Mouse (Mus musculus) cortical plate, adult 2 months (tissue): ENCODE measurements around the gene Osbp2.

Experiments
- CTCF ChIP-seq: fragments of 200-500 bp; IDR thresholded peaks from 2 replicates; pipeline ENCODE4 v1.5.1; 2011; ENCODE audit warnings: mild to moderate bottlenecking, control low read depth, low read length; ENCODE audit not compliant: insufficient read depth; ENCODE audit errors: extremely low read depth
- POLR2A ChIP-seq: fragments of 200-500 bp; IDR thresholded peaks from 2 replicates; pipeline ENCODE4 v1.6.1; 2011; ENCODE audit warnings: mild to moderate bottlenecking, low read length, control low read depth; ENCODE audit not compliant: insufficient read depth; ENCODE audit errors: extremely low read depth

- no peak for TF ChIP-seq POLR2A
- TF ChIP-seq CTCF, result no peak
Observed at GRCm38 (mm10) chr11:3903046-3903445, 39.3 kb upstream of the Osbp2 start.
